Mouse (Mus musculus) lung, adult 2 months (tissue): ENCODE results near the gene Stkld1.

ENCODE experiments used
- CTCF ChIP-seq: fragments of 200-500 bp; IDR thresholded peaks from 2 replicates; pipeline ENCODE4 v1.5.1; 2011; ENCODE audit warnings: mild to moderate bottlenecking, low read length, control low read depth; ENCODE audit not compliant: insufficient read depth
- POLR2A ChIP-seq: fragments of 200-500 bp; IDR thresholded peaks from 2 replicates; pipeline ENCODE4 v1.6.1; 2011; ENCODE audit warnings: low read depth, mild to moderate bottlenecking, control low read depth, low read length, borderline replicate concordance; ENCODE audit errors: extremely low read depth

DNA sequence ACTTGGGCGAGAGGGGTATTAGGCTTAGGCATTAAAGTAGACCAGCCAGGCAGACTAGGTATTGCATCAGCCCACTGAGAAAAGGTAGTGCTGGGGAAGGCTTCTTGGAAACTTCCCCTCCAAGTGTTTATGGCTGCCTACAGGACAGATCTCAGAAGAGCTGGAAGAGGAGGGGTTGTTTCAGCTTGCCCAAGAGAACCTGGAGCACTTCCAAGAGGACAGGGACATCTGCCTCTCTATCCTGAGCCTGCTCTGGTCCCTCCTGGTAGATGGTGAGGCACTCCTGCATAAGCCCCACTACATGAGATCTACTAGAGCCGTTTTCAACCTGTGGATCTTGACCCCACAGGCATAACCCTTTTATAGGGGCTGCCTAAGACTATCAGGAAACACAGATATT, 16.6 kb downstream of the Stkld1 start:
- TF ChIP-seq POLR2A, result no peak
- no peak for TF ChIP-seq CTCF
